Mouse (Mus musculus): ENCODE data around the gene Krt83.

DNA sequence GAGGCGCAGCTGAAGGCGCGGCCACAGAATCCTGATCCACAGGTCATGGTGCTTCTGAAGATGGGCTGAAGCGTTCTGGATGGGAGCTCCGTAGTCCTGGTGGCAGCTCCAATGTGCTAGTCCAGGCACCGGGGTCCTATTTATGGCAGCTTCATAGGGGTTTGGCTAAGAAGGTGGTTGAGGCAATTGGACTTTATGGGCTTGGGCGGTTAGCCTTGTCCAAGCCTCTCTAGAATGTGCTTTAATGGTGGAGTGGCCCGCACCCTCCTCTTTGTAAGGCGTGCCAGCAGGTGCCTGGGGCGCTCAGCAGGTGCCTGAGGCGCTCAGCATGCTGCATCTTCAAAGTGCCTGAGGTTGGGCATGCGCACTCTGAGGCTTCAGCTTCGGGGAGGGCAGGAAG, 27.7 kb downstream of the Krt83 start, which contains the start of gene Krt81:
- TF ChIP-seq CTCF (IDR thresholded peaks at IDR 0.05; ENCODE audit: borderline replicate concordance, control insufficient read depth, extremely low read depth, insufficient read depth, low read length, poor library complexity) (no peak), POLR2A (IDR thresholded peaks at IDR 0.05; ENCODE audit: control insufficient read depth, extremely low read depth, insufficient read depth, low read length, poor library complexity) (no peak)

Measured in thymus, adult 2 months (tissue).